Mouse (Mus musculus): ENCODE measurements around the gene Gramd2.

Gramd2 gene

DNA sequence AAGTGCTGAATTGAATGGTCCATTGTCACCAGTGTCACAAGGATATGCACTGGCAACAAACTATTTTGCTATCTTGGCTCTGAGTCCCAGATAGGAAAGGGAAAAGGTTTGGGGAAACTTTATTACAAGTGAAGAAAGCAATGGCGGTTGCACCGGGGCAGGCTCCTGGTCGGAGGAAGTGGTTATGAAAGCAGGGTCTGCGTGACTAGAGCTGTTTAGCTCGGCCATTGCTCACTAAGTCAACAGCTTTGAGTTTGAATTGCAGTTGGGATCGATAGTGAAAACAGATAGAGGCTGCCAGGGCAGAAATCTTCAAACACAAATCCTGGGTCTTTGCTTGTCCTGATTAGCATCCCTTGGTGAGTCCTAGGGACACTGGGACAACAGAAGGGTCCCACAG lies 12.0 kb upstream of the Gramd2 start:
- no peak for DNase-seq (ENCODE audit: low spot score in 2 of 2)

DNA sequence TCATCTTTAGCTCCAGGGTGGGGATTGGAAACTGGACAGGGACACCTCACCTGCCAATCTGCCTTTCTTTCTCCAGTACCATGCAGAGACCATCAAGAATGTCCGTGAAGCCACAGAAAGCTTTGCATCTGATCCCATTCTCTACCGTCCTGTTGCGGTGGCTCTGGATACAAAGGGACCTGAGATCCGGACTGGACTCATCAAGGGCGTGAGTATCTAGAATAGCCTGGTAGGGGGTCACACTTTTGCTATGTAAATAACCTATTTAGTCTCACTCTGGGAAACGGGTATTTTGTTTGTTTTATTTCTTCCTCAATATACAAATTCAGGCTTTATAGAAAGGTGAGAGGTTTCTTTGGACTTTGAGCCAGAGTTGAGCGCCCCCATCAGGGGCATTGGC lies 11.5 kb upstream of the Gramd2 start:
- no peak for DNase-seq (ENCODE audit: low spot score in 2 of 2)

- no peak for DNase-seq (ENCODE audit: low spot score in 2 of 2)
These were observed 10.8 kb upstream of the Gramd2 start for GRCm38 (mm10) chr9:59669172-59669571.

GRCm38 (mm10) chr9:59672195-59672894 lies 7.6 kb upstream of the Gramd2 start:
- peak in 1 of 2 experiments; percentile 55 for DNase-seq (ENCODE audit: low spot score in 2 of 2)

DNA sequence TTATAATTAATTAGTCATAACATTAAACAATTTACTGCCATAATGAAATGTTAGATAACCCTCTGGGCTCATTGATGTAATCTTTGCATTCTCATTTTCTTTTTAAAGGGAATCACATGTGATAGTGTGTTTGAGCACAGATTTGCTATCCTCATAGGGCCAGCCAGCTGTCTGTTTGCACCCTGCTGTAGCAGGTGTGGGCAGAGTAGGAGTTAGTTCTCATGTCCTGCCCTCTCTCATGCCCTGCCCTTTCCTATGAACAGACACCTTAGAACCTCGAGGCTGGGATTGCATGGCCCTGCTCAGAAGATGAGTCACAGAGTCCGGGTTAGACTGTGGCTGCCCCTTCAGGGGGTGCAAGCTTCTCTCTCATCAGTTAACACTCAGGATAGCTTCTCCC lies 6.5 kb upstream of the Gramd2 start:
- no peak for DNase-seq (ENCODE audit: low spot score in 2 of 2)

- DNase-seq (ENCODE audit: low spot score in 2 of 2) = no peak
These were observed 4.3 kb upstream of the Gramd2 start for GRCm38 (mm10) chr9:59675598-59675997.

DNA sequence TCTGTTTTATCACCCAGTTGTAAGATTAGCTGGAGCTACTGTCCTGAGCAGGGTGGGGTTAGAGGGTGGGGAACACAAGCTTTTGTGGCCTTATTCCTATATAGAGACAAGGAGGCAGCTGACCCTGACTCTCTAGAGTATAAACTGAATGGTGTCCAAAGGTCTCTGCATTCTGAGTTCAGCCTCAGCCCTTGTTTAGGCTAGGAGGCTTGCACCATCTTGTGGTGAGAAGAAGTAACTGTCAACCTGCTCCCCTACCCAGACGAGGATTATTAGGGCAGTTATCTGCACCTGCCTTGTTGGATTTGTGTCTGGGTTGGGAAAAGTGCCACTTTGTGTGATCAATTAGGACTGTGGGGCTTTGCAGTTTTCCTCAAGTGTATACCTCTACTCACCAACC lies 1.6 kb upstream of the Gramd2 start:
- DNase-seq (ENCODE audit: low spot score in 2 of 2) = no peak

- DNase-seq (ENCODE audit: low spot score in 2 of 2) = no peak
These were observed 561 bp downstream of the Gramd2 start for GRCm38 (mm10) chr9:59680534-59680875.

GRCm38 (mm10) chr9:59684020-59684419 lies 4.1 kb downstream of the Gramd2 start:
- no peak for DNase-seq (ENCODE audit: low spot score in 2 of 2)

- DNase-seq (ENCODE audit: low spot score in 2 of 2) = no peak
These were observed 7.6 kb downstream of the Gramd2 start for GRCm38 (mm10) chr9:59687416-59688046.

DNA sequence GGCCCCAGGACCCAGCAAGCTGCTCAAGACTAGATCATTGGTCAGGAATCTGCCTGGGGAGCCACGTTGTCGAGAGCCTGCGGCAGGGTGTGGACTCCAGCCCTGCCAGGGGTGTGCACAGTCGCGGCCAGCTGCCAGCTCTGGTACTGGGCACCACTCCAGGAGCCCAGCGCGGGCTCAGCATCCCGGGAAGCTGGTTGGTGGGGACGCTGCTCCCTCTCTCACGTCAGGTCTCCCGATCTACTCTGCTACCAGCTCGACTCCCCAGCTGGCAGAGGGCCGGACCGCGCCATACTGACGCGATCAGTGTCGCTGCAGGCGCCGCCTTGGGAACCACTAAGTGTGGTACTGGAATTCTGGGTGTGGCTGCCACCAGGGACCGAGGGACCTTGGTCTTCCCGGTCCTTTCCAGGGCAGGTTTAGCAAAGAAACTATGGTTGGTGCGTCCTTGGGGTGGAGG lies 11.7 kb downstream of the Gramd2 start:
- peak; percentile 94 to 96 for DNase-seq (ENCODE audit: low spot score in 2 of 2)

GRCm38 (mm10) chr9:59692145-59692544 lies 12.2 kb downstream of the Gramd2 start:
- DNase-seq (ENCODE audit: low spot score in 2 of 2) = peak; percentile 79 to 87

DNA sequence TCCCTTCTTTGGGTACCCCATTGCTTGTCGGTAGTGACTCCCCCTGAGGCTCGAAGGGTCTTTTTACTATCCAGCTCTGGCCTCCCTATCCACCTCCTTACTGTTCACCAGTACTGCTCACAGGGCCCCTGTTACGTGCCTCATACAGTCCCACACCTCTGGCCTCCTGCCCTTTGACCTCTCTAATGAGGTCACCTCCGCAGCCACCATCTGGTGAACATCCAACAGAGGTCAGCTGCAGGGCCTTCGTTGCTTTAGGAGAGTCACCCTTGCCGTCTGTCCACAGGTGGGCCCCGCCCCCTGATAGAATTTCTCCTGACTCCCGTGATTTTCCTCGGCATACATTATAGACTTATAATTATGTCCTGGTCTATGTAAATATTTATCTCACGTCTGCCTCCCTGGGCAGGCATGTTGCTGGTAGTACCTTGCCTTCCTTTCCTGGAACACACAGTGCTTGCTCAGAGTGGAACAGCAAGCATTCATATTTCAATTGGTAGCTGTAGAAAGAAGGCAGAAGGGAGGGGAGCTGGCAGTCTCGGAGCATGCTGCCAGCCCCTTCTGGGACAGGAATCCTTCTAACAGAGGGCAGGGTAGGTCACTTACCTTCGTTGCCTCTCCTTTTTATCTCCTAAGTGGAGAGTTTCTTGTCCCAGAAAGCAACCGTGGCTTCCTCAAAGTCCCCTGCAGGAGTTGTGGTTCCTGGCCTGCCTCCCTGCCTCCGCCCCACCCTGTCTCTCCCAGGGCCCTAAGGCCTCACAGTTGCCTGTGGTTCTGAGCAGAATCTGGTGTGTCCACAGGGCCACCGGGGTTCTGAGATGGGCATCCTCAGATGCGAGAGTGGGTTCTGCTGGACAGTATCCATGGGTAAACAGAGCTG lies 14.9 kb downstream of the Gramd2 start:
- no peak for DNase-seq (ENCODE audit: low spot score in 2 of 2)

GRCm38 (mm10) chr9:59695451-59695813 lies 15.5 kb downstream of the Gramd2 start:
- peak in 1 of 2 experiments; percentile 56 for DNase-seq (ENCODE audit: low spot score in 2 of 2)

GRCm38 (mm10) chr9:59696381-59696780 lies 16.4 kb downstream of the Gramd2 start:
- DNase-seq (ENCODE audit: low spot score in 2 of 2) = no peak

DNA sequence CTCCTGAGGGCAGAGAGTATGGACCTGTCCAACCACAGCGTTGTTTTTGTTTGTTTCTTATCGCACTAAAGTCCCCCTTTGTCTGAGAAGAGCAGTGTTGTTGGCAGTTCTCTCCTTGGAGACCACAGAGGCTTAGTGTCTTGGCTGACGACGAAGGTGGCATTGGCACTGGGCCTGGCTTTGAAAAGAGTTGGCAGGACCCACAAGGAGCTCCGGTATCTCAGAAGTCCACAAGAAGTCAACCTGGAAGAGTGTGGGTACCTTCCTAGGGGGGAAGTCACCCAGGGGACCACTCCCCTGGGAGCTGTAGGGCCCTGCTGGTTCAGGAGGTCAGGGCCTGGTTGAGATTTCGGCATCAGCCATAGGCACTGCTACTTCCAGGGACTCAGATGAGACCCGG lies 21.1 kb downstream of the Gramd2 start:
- DNase-seq (ENCODE audit: low spot score in 2 of 2) = no peak

DNA sequence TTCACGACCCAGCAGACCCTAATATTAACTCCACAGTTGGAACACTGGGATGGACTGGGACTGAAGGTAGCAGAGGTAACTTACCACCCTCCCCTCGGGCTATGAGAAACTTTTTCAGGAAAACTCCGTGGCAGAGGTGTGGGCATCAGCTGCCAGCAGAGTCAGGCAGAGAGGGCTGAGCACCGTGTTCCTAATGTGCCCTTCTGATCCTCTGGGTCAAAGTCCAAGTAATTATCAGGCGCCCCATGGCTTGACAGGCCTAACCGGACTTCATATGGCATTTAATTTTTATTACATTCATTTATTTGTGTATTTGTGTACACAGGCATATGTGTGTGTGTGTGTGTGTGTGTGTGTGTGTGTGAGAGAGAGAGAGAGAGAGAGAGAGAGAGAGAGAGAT lies 23.2 kb downstream of the Gramd2 start:
- DNase-seq (ENCODE audit: low spot score in 2 of 2) = no peak

DNA sequence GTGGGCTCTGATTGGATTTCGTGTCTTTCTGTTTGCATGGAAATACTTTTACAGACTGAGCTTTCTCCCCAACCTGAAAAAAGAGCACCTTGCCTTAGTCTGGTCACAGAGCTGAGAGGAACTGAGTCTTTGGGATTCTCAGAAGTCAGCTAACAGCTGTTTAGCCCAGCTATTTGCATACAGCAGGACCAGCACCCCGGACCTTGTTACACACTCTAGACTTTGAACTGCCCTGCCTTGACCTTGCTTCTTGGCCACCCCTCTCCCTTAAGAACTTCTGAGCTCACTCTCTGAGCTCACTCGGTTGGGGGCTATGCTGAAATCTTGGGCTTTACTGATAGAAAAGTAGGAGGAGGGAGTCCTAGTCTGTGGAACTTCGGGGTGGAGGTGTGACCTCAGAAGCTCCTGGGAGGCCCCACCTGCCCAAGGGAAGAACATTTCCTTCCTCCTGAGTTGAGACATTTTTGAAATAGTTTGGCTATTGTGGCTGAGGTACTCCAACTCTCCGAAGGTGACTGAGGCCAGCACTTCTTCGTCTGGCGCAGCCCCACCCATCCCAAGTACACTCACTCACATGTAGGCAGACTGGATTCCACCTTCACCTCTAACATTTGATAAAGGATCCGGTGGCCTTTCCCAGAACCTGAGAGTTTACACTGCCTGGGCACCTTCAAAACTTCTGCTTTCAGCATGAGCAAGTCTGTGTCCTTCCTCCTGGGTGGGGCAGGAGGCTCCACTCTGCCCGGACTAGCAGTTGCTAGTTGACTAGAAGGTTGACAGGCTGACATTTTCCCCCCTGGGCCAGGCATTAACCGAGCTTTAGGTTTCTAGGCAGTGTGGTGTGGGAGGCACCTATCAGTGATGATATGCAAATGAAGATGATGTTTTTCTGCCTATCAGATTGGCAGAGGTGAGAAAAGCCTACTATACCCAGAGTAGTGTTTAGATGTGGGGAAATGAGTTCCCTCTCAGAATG lies 27.2 kb downstream of the Gramd2 start:
- DNase-seq (ENCODE audit: low spot score in 2 of 2) = no peak

- peak in 1 of 2 experiments; percentile 49 for DNase-seq (ENCODE audit: low spot score in 2 of 2)
These were observed 29.3 kb downstream of the Gramd2 start for GRCm38 (mm10) chr9:59709225-59709624.

- no peak for DNase-seq (ENCODE audit: low spot score in 2 of 2)
These were observed 36.4 kb downstream of the Gramd2 start for GRCm38 (mm10) chr9:59716275-59716898.

GRCm38 (mm10) chr9:59718237-59718636 lies 38.3 kb downstream of the Gramd2 start:
- no peak for DNase-seq (ENCODE audit: low spot score in 2 of 2)

Measured in right cerebral cortex, postnatal 10 days (tissue).